Mouse (Mus musculus): ENCODE data around the gene Alg12.

Alg12 gene

GRCm38 (mm10) chr15:88819026-88819905 is at the start of gene Alg12, which contains the start of gene Creld2:
Gene Alg12 (minus strand): TSS chr15:88819318.
Gene Creld2 (plus strand): TSS chr15:88819646.
- DNase-seq (ENCODE audit: extremely low spot score): peak; percentile 99

GRCm38 (mm10) chr15:88868024-88868742 is 49.1 kb upstream of the Alg12 start:
- DNase-seq (ENCODE audit: extremely low spot score): no peak

- DNase-seq (ENCODE audit: extremely low spot score): peak; percentile 61
Observed at GRCm38 (mm10) chr15:88867368-88868023, 48.4 kb upstream of the Alg12 start.

- DNase-seq (ENCODE audit: extremely low spot score): peak; percentile 22
Observed at GRCm38 (mm10) chr15:88866934-88867356, 47.8 kb upstream of the Alg12 start.

- DNase-seq (ENCODE audit: extremely low spot score): no peak
Observed at GRCm38 (mm10) chr15:88865888-88866695, 47.0 kb upstream of the Alg12 start.

- no peak for DNase-seq (ENCODE audit: extremely low spot score)
Observed at GRCm38 (mm10) chr15:88865061-88865460, 45.9 kb upstream of the Alg12 start.

GRCm38 (mm10) chr15:88864270-88865030 is 45.3 kb upstream of the Alg12 start:
- DNase-seq (ENCODE audit: extremely low spot score): peak; percentile 53

GRCm38 (mm10) chr15:88863695-88864231 is 44.6 kb upstream of the Alg12 start:
- DNase-seq (ENCODE audit: extremely low spot score): peak; percentile 86

GRCm38 (mm10) chr15:88862881-88863694 is 44.0 kb upstream of the Alg12 start:
- DNase-seq (ENCODE audit: extremely low spot score): peak; percentile 69

- DNase-seq (ENCODE audit: extremely low spot score): peak; percentile 95
Observed at GRCm38 (mm10) chr15:88861772-88862622, 42.9 kb upstream of the Alg12 start, which contains the start of gene Pim3. Gene Pim3 (plus strand): TSS chr15:88862186.

GRCm38 (mm10) chr15:88860781-88861180 is 41.7 kb upstream of the Alg12 start:
- DNase-seq (ENCODE audit: extremely low spot score): no peak

- DNase-seq (ENCODE audit: extremely low spot score): no peak
Observed at GRCm38 (mm10) chr15:88859206-88859970, 40.3 kb upstream of the Alg12 start.

GRCm38 (mm10) chr15:88858707-88859106 is 39.6 kb upstream of the Alg12 start:
- DNase-seq (ENCODE audit: extremely low spot score): no peak

GRCm38 (mm10) chr15:88858141-88858541 is 39.0 kb upstream of the Alg12 start:
- no peak for DNase-seq (ENCODE audit: extremely low spot score)

- DNase-seq (ENCODE audit: extremely low spot score): no peak
Observed at GRCm38 (mm10) chr15:88857361-88857760, 38.2 kb upstream of the Alg12 start.

- DNase-seq (ENCODE audit: extremely low spot score): no peak
Observed at GRCm38 (mm10) chr15:88856613-88857012, 37.5 kb upstream of the Alg12 start.

- DNase-seq (ENCODE audit: extremely low spot score): no peak
Observed at GRCm38 (mm10) chr15:88855896-88856417, 36.8 kb upstream of the Alg12 start.
